Mouse (Mus musculus) frontal cortex, postnatal 36 days (tissue): ENCODE data around the gene Btbd35f24.
"Not testable (repeated sequence)": the region's sequence is repeated elsewhere in the genome, so short reads cannot be mapped to it uniquely, and the experiment has no call there.

Experiments used
- DNase-seq, 2 experiments: peaks; one replicate each; pipeline ENCODE4 v3.0.0; 2022; ENCODE audit warnings: low spot score in 2 of 2

Gene Btbd35f24

GRCm38 (mm10) chrX:3195727-3196126, at the start of gene Btbd35f24:
Btbd35f24 (minus strand) TSS chrX:3195827.
- not testable (repeated sequence) for DNase-seq
